Mouse (Mus musculus): ENCODE results near the gene Abt1.

DNA sequence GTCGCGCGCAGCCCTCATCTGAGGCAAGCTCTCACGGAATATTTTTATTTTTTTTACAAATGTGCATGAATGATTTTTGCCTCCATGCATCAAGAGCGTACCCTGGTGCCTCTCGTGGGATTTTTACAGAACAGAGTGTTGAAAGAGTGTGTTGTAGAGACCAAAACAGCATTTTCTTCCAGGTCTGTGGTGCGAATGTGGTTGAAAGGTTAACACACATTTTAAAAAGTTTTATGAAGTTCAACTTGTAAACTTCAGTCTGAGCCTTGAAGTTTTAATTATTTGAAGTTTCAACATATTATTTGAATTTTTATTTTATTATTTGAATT is 350 bp upstream of the Abt1 start:
- no peak for TF ChIP-seq MAFK (IDR thresholded peaks at IDR 0.05; ENCODE audit: insufficient read depth, low read depth, low read length)
- no peak for TF ChIP-seq ZNF384 (IDR thresholded peaks at IDR 0.05; ENCODE audit: low read depth, low read length)
- TF ChIP-seq HCFC1 (IDR thresholded peaks at IDR 0.05; ENCODE audit: borderline replicate concordance, insufficient read depth, low read length): no peak
